Mouse (Mus musculus) liver, adult 2 months (tissue): ENCODE data around the gene Tent5c.

ENCODE experiments used
- CTCF ChIP-seq: fragments of 200-500 bp; IDR thresholded peaks from 2 replicates; pipeline ENCODE4 v1.5.1; 2011; ENCODE audit warnings: low read depth, low read length, control low read depth
- POLR2A ChIP-seq: fragments of 200-500 bp; IDR thresholded peaks from 2 replicates; pipeline ENCODE4 v1.6.1; 2011; ENCODE audit warnings: low read length, control low read depth; ENCODE audit not compliant: insufficient read depth; ENCODE audit errors: extremely low read depth

DNA sequence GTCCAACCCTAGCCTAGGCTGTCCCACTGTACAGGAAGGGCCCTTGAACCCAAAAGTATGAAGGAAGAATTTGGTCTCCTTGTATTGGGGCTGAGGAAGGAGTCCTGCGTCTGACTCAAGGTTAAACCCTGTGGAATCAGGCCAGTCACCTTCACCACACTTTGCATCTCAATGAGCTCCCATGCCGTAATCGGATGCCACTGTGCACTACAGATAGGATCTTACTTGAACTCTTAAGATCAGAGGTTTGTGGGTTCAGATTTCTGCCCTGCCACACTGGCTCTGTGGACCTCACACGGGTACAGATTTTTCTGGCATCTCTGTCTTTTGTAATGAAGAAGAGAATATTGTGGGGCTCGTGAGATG is 68.5 kb downstream of the Tent5c start:
- TF ChIP-seq CTCF = no peak
- no peak for TF ChIP-seq POLR2A
